Mouse (Mus musculus) heart, postnatal 25 days (tissue): ENCODE results near the gene Cntn5. TPM values are rescaled to one million over a fixed set of nuclear protein-coding genes. Genes with fewer than 3 reads are reported as not detected.

Experiments
- DNase-seq: peaks from one replicate; pipeline ENCODE4 v3.0.0; 2022; ENCODE audit warnings: low spot score
- intact Hi-C: fragments of 180-260 bp; cut with DNase I; formaldehyde crosslinking; loops from one replicate; pipeline ENCODE4 v1.15.1; 2025
- total RNA-seq, 2 experiments: library from RNA; stranded (reverse); gene quantifications; 2 replicates each; pipeline ENCODE4 v1.2.3; 2021

Cntn5 gene
- total RNA-seq = under 1 TPM; 0.14 to 0.39 TPM

- DNase-seq = no peak
- intact Hi-C loops = no loop called here
Observed at GRCm38 (mm10) chr9:10904616-10905363, at the start of gene Cntn5. TSS of gene Cntn5 (minus strand) at chr9:10904775.

GRCm38 (mm10) chr9:10950470-10950869 is 45.9 kb upstream of the Cntn5 start:
- no peak for DNase-seq
- intact Hi-C loops = no loop called here

GRCm38 (mm10) chr9:10909573-10909972 is 5.0 kb upstream of the Cntn5 start:
- intact Hi-C loops = no loop called here
- no peak for DNase-seq

GRCm38 (mm10) chr9:10905696-10906095 is 1.1 kb upstream of the Cntn5 start:
- no peak for DNase-seq
- intact Hi-C loops = no loop called here

- DNase-seq = no peak
- intact Hi-C loops = no loop called here
Observed at GRCm38 (mm10) chr9:10879758-10880157, 24.8 kb downstream of the Cntn5 start.

- no peak for DNase-seq
- intact Hi-C loops = no loop called here
Observed at GRCm38 (mm10) chr9:10873881-10874280, 30.7 kb downstream of the Cntn5 start.

- intact Hi-C loops = no loop called here
Observed at GRCm38 (mm10) chr9:10856204-10856892, 48.2 kb downstream of the Cntn5 start.

GRCm38 (mm10) chr9:10816711-10817110 is 87.9 kb downstream of the Cntn5 start:
- intact Hi-C loops = no loop called here
- DNase-seq = no peak

More at GRCm38 (mm10) chr9:10856204-10856892, 48.2 kb downstream of the Cntn5 start:
- DNase-seq = no peak

- intact Hi-C loops = no loop called here
Observed at GRCm38 (mm10) chr9:10797158-10797557, 107.4 kb downstream of the Cntn5 start.

GRCm38 (mm10) chr9:10795102-10795501 is 109.5 kb downstream of the Cntn5 start:
- no peak for DNase-seq
- intact Hi-C loops = no loop called here

More at GRCm38 (mm10) chr9:10797158-10797557, 107.4 kb downstream of the Cntn5 start:
- no peak for DNase-seq

- intact Hi-C loops = no loop called here
- no peak for DNase-seq
Observed at GRCm38 (mm10) chr9:10731878-10732277, 172.7 kb downstream of the Cntn5 start.

GRCm38 (mm10) chr9:10724191-10724590 is 180.4 kb downstream of the Cntn5 start:
- intact Hi-C loops = no loop called here
- no peak for DNase-seq

GRCm38 (mm10) chr9:10722121-10722520 is 182.5 kb downstream of the Cntn5 start:
- DNase-seq = no peak
- intact Hi-C loops = no loop called here

- intact Hi-C loops = no loop called here
- DNase-seq = no peak
Observed at GRCm38 (mm10) chr9:10718986-10719385, 185.6 kb downstream of the Cntn5 start.

- intact Hi-C loops = no loop called here
Observed at GRCm38 (mm10) chr9:10713641-10714040, 190.9 kb downstream of the Cntn5 start.

GRCm38 (mm10) chr9:10681646-10682045 is 222.9 kb downstream of the Cntn5 start:
- intact Hi-C loops = no loop called here
- DNase-seq = no peak

More at GRCm38 (mm10) chr9:10713641-10714040, 190.9 kb downstream of the Cntn5 start:
- no peak for DNase-seq

GRCm38 (mm10) chr9:10681181-10681580 is 223.4 kb downstream of the Cntn5 start:
- intact Hi-C loops = no loop called here
- no peak for DNase-seq

GRCm38 (mm10) chr9:10668676-10669075 is 235.9 kb downstream of the Cntn5 start:
- no peak for DNase-seq
- intact Hi-C loops = no loop called here

- intact Hi-C loops = no loop called here
Observed at GRCm38 (mm10) chr9:10667438-10667837, 237.1 kb downstream of the Cntn5 start.

GRCm38 (mm10) chr9:10665756-10666155 is 238.8 kb downstream of the Cntn5 start:
- intact Hi-C loops = no loop called here
- DNase-seq = no peak

More at GRCm38 (mm10) chr9:10667438-10667837, 237.1 kb downstream of the Cntn5 start:
- DNase-seq = no peak

GRCm38 (mm10) chr9:10663101-10663500 is 241.5 kb downstream of the Cntn5 start:
- DNase-seq = no peak

More at GRCm38 (mm10) chr9:10663101-10663500, 241.5 kb downstream of the Cntn5 start:
- intact Hi-C loops = no loop called here
